Mouse (Mus musculus) layer of hippocampus, adult 11-12 months (tissue): Measurements from ENCODE around the gene Rassf1.

Source experiments
- DNase-seq: peaks from one replicate; pipeline ENCODE4 v3.0.0; 2022; ENCODE audit warnings: low spot score

Rassf1 gene

DNA sequence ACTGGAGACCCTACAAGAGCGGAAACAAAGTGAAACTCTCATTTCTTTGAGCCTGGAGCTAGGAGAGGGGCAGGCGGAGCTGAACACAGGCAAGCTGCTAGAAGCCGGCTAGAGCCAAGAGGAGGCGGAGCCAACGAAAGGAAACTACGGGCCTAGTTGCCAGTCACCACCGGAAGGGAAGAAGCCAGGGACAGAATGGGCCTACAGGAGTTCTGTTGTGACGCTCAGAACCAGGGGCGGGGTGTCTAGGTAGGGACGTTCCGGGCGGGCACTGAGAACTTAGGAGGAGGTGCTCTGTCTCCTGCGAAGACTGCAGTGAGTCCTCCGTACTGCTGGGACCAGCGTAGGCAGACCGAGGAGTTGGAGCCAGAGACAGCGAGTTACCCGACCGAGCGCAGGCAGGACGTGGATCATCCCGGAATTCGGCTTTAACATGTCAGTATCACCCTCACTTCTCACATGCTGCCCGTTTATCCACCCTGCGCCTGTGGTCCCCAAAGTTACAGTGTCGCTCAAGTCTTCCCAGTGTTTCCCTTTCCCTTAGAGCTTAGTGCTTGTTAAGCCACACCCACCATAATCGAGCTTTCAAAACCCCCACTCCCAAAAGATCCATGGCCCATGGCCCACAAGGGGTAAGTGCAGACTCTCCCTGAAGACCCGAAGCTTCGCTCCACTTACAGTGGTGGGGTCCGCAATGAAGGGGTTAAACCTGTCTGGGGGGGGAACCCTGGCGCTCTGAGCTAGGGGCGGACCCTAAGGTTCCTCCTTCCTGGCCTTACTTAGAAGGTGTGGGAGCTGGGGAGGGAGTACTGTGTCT is 29.4 kb downstream of the Rassf1 start, which contains the start of gene Hyal3:
Gene Hyal3 (plus strand): TSS at position 318 of the 817 bp plus-strand sequence.
- peak; percentile 91 for DNase-seq

DNA sequence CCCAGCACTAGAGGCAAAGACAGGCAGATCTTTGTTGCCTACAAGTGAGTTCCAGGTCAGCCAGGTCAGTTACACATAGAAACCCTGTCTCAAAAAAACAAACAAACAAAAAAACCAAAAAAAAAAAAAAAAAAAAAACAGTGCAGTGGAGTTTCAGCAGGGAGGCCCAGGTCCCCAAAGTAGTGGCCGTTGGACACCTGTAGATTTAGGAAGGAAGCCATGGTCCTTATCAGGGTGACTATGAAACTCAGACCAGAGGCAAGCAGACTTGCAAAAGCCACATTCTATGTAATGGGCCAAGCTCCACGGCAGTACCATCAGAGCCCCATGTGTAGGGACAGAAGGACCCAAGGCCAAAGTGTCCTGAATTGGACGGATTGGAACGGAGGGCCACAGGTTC is 30.2 kb downstream of the Rassf1 start:
- DNase-seq: no peak

DNA sequence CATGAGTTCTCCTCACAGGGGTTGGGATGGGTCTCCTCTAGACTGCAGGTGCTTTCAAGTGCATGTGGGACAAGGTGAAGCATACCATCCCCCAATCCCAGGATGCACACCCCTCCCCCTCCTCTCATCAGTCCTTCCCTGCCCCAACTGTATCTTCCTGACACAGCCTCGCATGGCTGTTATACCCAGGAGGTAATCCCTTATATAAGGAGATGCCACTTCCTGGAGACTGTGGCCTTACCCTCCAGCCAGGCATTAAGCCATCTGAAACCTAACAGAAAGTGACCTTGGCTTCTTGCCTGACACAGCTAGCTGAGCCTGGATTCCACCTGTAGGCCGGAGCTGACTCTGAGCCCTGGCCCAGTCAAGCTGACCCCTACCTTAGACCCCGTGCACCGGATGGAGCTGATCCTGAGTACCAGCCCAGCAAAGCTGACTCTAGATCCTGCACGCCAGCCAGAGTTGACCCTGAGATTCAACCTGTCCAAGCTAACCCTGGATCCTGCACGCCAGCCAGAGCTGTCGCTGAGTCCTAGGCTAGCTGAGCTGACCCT is 31.2 kb downstream of the Rassf1 start:
- DNase-seq: no peak

DNA sequence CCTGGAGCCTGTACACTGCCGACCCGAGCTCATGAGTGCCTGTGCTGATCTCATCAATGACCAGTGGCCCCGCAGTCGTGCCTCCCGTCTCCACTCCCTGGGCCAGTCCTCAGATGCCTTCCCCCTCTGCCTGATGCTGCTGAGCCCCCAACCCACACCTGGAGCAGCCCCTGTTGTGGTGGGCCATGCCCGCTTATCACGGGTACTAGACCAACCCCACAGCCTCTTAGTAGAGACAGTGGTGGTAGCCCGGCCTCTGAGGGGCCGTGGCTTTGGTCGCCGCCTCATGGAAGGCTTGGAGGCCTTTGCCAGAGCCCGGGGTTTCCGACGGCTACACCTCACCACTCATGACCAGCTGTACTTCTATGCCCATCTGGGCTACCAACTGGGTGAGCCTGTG is 31.8 kb downstream of the Rassf1 start:
- no peak for DNase-seq

DNA sequence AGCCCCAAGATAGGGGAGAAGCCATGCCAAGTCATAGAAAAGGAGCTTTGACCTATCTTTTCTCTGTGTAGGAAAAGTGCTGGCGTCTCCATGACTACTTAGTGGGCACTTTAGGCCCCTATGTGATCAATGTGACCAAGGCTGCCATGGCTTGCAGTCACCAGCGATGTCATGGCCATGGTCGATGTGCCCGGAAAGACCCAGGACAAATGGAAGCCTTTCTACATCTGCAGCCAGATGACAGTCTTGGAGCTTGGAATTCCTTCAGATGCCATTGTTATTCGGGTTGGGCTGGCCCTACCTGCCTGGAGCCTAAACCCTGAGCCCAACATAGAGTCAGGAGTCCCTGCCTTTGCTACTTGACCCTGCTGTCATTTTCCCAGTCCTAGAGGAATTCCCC is 35.1 kb downstream of the Rassf1 start:
- no peak for DNase-seq

DNA sequence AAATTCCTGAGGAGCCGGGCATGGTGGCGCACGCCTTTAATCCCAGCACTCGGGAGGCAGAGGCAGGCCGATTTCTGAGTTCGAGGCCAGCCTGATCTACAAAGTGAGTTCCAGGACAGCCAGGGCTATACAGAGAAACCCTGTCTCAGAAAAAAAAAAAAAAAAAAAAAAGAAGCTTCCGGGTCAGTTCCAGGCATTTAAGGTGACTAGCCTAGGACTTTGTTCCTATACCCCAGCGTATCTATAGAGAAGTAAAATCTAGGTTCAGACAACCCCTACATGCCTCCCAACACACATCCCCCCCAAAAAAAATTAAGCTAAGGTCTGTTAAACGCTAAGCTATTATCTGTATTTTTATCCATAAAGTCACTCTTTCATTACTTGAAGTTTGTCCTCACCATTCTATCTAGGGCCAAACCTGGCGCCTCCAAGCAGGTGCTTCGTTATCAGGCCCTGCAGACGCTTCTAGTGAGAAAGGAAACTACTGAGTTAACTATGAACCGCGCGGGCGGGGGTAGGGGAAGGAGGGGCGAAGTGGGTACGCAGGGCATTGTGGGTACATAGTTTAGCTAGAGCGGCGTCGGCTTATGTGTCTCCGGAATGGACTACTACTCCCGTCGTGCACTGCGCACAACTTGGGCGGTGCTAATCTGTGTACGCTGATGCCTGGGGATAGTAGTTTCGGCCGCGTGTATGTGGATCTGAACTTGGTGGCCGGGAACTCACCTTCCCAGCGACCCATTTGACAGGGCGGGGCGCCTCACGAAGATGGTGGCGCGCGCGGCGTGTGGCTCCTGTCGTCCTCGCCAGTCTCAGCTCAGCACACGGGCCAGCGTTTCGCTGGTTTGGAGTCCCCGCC is 35.8 kb downstream of the Rassf1 start, which contains the start of gene Ifrd2:
Gene Ifrd2 (plus strand): TSS at position 669 of the 859 bp plus-strand sequence.
- DNase-seq: peak; percentile 98

DNA sequence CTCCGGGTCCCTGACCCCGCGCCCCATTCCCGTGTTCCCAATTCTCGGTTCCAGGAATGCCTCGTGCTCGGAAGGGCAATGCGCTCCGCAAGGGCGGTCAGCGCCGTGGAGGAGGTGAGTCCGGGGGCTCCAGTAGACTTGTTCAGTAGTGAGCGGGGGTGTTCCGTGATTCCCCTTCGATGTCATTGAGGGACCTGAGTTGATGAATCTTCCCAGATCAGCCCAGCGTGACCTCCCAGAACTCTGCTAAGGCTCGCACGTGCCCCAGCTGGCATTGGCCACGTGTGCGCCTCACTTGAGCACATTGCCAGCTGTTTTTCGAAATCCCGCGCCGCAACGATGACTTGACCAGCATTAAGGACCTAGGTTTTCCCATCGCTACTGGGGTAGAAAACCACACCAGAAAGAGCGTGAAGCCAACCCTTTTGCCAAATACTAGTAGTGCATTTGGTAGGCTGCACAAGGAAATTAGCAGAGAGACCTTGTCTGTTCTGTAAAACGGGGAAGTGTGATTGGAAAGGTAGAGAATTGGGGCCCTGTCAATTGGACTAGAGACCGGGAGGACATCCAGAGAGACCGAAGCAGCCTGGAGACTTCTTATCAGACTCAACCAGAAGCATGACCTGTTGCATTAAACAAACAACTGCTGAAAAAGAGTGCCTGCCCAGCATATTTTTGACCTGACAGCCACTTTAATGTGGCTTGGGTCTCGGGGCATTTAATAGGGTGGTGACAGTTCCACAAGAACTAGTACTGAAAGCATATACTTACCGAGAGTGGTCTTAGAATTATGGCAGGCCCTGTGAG is 36.7 kb downstream of the Rassf1 start:
- peak; percentile 57 for DNase-seq

DNA sequence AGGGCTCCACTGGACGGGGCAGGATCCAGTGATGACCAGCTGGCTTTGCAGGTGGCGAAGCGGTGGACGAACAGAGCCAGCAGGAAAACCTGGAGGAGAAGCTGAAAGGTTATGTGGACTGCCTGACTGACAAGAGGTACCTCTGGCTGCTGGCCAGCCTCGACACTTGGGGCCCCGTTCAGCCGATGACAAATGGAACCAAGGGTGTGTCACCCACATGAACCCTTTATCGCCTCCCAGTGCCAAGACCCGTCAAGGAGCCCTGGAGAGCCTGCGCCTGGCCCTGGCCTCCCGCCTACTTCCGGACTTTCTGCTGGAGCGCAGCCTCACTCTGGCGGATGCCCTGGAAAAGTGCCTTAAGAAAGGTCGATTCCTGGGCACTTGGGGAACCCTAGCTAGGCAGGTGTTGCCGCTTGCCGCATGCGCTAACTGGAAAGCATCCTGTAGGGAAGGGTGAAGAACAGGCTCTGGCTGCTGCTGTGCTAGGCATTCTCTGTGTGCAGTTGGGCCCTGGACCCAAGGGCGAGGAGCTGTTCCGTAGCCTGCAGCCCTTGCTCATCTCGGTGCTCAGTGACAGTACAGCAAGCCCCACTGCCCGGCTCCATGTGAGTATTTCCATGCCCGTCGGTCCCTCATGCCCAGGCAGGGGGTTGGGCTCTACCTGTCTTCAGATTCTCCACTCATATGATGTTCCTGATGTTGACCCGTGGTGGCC is 38.9 kb downstream of the Rassf1 start:
- no peak for DNase-seq

DNA sequence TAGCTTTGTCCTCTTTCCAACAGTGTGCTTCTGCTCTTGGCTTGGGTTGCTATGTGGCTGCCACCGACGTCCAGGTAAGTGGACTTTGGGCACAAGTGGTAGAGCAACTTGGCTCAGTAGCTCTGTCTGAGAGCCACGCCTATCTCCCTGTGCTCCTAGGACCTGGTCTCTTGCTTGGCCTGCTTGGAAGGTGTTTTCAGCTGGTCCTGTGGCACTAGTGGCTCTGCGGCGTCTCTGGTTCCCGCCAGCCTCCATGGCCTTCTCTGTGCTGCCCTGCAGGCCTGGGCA is 39.4 kb downstream of the Rassf1 start:
- no peak for DNase-seq

DNA sequence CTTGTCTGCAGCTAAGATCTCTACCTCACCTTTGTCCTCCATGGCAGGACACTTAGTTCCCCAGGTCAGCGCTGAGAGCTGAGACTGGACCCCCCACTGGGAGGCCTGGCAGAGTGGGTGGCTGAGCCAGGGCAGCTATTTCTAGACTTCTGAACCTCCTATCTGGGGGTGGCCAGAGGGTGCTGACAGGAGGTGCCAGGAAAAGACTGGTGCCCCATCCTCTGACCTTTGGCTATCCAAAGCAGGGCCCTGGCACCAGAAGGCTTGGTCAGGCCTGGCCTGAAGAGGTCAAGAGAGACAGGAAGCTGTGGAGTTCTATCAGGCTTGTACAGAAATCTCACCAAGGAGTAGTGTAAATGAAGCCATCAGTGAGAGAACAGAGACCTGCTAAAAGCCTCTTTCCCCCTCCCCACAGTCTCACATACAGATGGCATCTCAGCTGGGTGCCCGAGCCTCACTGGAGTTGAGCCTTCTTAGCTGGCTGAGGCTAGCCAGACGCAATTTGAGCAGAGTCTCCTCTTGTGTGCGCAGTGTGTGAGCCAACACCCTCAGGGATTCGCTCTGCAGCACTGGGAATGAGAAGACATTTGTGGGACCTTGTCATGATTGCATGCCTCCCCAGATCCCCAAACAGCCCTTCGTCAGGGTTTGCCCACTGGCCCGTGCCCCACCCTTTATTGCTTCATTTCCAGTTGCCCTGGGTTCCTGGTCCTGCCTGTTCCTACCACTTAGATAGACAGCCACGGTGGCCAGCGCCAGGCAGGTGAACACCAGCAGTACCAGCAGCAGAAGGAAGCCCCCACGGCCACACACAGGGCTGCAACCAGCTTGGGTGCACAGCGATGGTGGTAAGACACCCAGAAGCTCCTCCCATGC is 42.0 kb downstream of the Rassf1 start:
- DNase-seq: no peak

DNA sequence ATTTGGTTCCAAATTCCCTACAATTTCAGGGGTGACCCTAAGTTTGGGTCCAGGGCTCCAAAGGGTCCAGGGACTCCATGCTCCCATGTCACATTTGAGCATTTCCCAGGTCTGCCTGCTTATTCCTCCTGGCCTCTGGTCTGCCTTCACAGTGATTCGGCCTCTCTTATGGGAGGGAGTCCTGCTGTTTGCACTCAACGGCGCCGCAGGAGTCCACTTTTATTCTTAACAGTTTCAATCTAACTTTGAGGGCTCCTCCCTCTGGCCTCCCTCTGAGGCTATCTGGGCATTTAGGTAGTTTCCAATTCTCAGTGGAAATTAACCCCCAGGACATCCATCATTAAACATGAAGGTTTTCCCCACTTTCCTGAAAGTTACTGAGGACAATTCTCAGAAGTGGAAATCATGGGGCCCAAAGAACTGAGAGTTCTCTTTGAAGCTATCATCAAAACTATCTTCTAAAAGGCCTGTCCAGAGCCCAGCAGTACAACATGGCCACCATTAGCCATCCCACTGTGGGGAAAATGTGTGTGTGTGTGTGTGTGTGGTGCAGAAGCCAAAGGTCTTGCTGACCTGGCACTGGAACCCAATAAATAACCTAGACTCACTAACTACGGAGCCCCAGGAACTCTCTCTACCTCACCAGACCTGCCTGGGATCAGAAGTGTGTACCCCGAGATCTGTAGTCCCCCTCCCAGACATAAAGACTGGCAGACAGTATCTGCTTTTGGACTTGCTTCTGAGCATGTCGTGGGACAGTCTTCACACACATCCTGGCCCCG is 43.1 kb downstream of the Rassf1 start:
- DNase-seq: no peak

DNA sequence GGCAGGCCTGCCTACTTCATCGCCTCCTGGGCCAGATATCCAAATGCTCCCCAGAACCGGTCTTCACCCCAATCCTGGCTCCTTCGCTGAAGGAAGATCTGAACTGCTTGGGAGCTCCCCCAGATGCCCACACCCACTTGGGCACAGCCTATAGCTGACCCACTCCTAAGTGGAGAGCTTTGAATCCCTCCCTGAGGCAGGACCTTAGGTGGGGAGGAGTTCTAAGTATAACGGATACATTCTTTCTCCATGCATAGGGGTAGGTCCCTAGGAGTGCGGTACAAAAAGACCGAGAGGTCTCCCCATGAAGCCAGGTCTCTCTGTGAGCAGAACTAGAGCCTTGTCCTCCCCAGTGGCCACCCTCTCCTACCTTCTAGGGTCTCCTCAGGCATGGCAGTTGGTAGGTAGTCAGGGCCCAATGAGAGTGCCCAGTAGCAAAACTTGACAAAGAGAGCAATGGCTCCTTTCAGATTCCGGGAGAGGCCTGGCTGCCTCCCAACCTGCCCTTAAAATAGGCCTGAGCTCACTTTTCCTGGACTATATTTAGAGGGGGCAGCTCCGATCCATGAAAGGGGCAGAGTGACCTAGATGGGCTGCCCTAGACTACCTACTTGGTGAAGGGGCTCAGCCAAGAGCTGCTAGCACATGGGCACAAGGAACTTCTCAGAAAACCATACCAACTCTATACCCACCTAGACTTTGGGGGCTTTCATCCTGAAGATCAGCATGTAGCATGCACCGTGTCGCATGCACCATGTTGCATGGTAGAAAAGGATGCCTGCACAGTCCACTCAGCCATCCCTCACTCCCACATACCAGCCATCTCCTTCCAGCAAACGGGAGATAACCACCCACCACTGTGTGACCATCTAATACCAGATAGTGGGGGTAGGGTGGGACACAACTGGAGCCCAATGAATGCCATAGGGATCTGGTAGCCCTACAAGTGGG is 45.5 kb downstream of the Rassf1 start:
- DNase-seq: no peak

DNA sequence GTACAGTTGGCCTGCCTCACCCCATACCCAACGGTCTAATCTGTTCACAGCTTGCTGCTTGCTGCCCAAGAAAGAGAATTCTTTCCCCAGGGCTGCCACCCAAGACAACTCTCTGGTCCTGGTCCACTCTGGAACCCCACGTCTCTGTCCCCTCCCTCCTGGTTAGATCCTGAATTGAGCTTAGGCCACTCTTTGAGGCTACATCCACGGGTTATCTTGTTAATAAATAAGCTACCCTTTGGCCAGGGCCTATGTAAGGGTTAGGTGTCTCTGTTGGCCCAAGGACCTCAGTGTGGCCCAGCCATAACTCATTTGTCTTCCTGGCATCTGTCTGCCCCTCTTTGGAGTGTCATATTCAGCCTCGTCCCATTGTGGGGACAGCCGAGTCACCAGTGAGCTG is 47.0 kb downstream of the Rassf1 start:
- DNase-seq: no peak

DNA sequence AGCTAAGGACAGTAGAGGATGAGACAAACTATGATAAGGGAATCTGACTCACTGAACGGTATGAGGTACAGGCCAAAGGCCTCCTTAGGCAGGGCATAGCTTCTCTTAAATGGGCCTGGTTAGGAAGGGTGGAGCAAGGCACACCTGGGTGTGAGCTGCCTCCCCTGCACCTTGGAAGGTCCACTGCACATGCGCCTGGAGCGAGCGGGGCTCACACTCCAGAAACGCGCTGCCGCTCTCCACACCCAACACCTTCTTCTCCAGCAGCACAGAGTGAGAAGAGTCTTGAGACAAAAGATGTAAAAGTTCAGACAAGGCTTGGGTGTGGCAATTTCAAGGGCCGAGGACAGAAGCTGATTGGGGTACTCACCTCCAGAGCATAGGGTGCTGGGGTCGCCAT is 48.1 kb downstream of the Rassf1 start:
- DNase-seq: no peak

DNA sequence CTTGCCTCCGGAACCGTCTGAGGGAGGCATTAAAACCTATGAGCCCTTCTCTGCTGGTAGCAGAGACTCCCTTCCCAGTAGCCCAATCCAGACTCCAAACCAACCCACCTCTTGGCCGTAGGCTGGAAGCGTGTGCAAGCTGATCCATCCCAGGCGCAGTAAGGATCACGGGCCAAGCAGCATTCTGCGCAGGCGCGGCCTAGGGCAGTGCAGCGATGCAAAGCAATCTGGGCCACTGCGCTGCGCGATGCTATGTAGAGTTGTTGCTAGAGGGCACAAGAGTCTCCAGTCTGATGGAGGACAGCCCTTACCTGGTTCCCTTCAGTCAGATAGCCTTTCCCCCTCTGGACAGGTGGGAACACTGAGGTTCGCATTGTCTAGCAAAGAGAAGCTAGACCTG is 48.5 kb downstream of the Rassf1 start:
- no peak for DNase-seq

DNA sequence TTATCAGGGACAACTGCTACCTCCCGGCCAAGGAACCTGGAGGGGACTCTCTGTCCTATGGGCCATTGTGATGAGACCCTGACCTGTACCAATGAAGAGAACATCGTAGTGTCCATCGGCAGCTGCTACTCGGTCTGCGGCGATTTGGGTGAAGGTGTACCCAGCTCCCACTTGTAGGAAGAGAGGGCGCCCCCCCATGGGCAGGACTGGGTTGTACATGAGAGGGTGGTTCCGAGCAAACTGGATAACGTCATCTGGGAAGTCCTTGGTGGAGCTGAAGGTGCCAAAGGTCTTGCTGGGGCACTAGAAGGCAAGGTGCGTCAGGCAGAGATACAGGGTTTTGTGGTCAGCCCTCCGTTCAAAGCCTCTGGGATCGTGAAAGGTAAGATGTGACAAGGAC is 49.4 kb downstream of the Rassf1 start:
- no peak for DNase-seq

DNA sequence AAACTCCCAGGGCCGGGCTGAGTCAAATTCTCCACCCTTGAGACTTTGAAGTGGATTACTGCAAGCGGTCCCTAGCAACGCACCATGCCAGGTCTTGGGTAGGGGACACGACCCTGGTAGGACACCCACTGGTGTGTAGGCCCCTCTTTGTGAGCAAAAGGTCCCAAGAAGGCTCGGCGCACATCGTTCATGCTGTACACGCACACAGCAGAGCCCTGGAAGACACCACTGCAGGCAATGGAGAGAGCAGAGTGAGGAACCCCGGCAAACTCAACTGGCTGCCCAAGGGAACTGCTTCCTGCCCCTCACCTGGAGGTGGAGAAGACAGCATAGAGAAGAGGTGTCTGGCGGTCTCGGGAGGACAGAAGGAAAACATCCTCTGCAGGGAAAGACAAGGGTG is 49.9 kb downstream of the Rassf1 start:
- DNase-seq: no peak

DNA sequence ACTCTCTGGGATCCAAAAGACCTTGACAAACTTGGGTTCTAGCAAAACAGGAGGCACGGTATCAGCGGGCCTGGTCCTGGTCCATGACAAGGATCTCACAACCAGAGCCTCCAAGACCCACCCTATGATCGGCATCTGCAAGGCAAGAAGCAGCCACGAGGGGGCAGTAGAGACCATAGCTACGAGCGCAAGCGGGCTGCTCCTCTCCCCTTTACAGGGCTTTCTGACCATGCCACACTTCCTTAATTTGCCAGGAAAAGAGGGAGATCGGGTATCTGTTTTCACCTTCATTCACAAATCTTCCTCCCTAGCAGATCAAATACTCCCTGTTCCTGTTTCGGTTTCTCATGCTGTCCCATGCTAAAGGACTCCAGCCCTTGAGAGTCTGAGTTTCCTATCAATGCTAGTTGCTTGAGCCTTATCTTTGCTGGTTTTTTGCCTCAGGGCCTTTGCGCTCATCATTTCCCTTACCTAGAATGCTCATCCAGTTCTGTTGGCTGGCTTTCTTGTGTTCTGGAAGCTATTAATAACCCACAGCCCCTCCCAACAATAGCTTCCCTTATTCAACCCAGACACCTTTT is 50.8 kb downstream of the Rassf1 start:
- peak; percentile 92 for DNase-seq
